Mouse (Mus musculus) brain, adult 2 months (tissue): Measurements from ENCODE around the gene Chrnb4.

Experiments used
- DNase-seq: peaks from one replicate; pipeline ENCODE4 v3.0.0; 2011; ENCODE audit warnings: low read depth, low spot score

Chrnb4 gene

DNA sequence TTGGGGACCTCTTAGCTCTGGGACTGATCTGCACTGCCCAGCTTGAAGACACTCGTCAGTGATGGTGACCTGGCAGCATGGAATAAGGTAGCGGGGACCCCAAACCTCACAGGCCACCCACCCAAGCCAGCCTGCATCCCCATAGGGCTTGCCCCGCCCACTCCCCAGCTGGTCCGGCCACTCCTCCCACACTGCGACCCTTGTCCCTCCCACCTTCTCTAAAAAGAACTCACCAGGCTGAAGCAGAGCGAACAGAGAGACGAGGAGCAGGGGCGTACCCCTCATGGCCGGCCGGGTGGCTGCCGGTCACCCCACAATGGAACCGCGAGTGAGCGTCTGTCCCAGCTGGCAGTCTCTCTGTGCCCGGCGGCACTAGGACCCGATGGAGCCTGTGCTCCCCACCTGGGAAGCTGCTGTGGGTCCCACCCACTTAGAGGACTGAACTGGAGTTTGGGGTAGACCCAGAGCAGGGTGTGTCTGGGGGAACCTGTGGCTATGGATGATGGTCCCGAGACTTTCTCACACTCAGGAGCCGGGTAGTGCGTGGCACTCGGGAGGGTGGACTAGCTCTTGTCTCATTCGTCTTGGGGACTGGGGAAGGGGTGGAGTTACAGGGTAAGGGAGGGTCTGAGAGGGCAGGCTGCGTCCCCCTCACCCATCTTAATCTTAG, at the start of gene Chrnb4:
TSS of gene Chrnb4 (minus strand) at position 569 of the 670 bp plus-strand sequence.
- DNase-seq: no peak

DNA sequence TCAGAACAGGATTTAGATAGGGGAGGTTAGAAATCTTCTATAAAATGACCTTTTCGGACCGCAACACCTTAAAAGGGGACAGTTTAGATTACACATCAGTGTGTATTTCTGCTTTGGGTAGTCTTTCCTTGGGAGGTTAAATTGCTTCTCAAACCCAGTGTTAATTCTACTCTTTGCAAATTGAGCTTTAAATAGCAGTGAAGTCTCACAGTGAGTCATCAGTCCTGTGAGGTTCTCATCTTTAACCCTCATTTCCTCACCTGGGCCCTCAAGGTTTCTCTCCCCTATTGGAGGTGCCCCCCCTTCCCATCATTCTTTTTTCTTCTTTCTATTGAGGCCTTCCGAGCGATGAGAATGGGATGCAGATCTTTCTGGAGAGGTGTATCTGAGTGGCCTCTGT, 48.3 kb upstream of the Chrnb4 start:
- no peak for DNase-seq

DNA sequence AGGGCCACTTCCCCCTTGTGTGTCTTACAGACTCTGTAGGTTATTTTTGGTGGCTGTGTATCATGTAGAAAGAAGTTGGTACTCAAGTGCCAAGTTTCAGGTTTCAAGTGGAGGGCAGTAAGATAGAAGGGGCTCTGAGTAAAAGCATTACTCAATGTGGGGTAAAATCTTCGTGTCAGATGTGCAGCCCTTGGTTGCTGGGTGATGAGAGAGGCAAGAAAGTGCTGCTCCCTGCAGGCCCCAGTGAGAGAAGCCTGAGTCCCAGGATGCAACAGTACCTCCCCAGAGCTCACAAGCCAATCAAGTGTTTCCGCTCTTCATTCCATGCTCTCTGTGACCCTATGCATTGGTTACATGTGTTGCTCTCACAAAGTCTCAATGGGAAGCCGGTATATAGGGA, 47.5 kb upstream of the Chrnb4 start:
- no peak for DNase-seq

DNA sequence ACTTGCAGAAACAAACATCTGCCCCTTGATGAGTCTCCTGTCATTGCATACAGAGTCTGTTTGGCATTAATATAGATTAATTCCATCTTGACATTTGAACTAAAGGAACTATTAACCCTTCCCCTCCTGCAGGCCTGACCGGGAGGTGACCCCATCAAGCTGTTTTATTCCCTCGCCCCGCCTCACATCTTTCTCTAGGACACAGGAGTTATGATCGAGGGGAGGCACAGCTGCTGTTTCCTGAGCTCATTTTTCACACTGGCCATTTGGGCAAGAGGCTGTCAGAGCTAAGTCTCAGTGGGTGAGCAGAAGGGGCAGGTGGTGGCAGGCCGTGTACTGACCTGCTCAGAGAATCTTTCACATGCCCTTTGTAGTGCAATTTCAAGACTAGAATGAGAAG, 41.6 kb upstream of the Chrnb4 start:
- DNase-seq: peak; percentile 77

DNA sequence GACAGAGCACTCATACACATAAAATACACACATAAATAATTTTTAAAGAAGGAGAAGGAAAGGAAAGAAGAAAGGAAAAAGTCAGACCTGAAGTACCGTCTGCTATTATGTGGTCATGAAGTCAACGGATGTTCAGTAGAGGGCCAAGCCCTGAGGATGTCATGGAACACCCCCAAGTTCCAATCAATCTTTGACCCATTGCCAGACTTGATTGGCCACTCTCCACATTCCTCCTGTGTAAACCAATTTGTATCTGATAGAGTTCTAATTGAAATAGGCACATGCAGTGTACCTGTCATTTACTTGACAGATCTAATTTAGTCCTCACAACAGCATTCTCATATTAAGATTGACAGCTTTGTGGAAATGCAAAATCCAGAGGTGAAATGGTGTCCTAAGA, 40.6 kb upstream of the Chrnb4 start:
- no peak for DNase-seq

DNA sequence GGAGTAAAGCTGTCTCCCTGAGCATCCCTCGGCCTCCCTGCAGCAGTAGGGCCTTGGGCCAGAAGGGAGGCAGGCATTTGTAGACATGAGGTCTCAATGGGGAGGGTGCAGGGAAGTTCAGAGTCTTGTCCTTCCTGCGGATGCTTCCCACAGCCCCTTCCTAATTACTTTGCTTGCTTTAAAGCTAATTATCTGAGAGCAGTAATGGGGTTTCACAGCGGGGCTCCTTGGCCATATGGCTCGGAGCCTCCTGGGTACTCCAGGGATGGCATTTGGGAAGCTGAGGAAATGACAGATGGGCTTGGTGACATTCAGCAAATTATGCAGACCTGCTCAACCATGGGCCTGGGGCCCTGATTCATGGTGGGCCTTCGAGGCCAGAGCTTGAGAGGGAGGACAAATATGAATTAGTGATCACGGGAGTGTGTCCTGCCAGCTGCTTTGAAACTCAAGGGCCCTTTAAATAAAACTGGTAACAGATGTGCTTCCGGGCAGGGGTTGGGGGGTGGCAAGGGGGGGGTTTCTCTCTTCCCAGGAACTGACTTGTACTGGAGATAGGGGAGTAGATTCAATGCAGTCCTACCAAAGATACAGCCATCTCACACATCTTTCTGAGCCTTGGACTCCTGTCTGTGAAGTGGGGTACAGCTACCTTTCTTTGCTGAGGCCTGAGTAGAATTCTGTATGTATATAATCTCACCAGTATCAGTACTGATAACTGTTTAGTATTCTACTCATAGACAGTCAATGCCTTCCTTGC, 34.8 kb upstream of the Chrnb4 start:
- DNase-seq: peak; percentile 93

DNA sequence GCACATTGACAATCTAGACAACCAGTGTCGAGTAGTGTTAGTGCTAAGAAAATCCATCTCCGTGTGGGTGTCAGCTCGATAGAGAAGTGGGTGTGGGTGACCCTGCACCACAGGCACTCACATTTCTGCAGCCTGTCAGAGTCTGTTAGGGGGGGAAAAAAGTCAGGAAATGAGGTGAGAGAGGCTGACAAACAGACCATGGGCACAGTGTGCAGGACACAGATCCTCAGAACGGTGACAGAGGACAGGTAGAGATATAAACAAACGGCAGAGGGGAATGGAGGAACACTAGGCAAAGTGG, 19.3 kb upstream of the Chrnb4 start:
- no peak for DNase-seq

DNA sequence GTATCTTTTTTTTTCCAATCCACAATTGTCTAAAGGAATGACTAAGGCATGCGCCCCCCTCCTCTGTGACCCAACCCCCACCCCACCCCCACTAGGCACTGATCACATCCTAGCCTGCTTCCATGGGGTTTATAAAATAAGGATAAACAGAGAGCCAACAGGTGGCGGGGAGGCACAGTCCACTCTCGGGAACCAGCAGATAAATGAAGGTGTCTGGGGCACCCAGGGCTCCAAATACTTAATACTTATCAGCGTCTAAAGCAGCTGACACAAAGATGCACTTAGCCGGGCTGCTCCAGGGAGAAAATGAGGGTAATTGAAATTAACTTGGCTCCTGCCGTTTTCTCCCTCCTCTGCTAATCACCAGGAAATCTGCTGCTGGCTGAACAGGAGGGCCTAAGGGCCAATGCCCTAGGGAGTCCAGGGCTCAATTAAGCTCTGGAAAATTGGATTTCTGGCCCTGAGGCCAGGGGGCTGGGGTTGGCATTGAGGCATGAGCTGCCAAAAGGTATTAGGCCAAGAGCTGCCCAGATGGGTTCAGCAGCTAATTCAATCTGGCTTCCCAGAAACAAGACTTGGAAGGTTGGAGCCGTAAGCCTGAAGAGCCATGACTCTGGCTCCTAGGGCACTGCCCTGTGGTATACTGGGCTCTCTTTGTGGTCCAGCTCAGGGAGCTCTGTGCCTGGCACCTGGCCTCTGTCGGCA, 18.8 kb upstream of the Chrnb4 start:
- peak; percentile 65 for DNase-seq

DNA sequence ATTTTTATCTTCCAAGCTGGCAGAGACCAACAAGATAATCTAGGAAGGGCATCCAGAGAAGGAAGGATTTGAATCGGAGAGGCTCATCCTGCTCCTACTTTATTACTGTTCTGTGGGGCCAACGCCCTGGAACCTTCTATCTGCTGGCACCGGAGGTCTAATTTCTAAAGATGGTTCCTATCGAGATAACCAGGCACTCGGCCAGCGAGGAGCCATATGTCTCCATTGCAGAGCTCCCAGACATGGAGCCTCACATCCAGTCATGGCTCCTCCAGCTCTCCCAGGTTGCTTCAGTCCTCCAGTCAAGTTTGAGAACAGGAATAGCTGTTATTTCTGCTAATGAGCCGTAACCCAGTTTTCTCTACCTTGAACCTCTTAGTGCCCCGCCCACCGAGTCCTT, 16.7 kb upstream of the Chrnb4 start:
- DNase-seq: peak; percentile 84

DNA sequence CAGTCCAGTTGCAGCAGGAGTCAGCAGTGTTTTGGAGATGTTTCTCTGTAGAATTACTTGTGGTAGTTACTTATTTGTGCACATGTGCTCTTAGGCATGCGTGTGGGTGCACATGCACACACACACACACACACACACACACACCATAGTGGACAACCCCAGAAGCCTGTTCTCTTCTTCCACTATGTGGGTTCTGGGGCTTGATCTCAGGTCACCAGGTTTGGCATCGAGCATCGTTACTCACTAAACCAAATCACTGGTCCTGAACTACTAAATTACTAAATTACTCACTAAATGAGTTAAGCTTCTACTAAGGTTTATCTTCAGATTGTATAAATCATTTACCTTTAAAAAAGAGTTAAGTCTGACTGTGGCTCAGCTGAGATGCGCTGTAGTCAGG, 9.5 kb upstream of the Chrnb4 start:
- no peak for DNase-seq

DNA sequence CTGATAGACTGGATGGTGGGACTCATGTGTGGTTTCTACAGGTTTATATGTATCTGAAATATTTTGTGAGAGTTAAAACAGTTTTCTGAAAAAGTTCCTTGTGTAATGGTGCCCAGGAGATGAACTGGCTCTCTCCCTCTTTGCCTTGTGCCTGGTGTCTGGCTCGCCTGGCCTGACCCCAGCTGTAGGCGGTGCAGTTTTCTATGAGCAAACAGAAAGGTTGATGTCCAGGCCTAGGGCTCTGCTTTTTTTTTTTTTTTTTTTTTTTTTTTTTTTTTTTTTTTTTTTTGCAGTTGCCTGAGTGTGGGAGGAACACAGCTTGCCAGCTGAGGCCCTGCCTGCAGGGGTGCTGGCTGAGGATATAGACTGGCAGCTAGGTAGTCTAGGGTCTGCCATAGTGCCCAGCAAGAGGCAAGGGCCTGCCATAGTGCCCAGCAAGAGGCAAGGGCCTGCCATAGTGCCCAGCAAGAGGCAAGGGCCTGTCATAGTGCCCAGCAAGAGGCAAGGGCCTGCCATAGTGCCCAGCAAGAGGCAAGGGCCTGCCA, 6.9 kb upstream of the Chrnb4 start:
- DNase-seq: no peak

DNA sequence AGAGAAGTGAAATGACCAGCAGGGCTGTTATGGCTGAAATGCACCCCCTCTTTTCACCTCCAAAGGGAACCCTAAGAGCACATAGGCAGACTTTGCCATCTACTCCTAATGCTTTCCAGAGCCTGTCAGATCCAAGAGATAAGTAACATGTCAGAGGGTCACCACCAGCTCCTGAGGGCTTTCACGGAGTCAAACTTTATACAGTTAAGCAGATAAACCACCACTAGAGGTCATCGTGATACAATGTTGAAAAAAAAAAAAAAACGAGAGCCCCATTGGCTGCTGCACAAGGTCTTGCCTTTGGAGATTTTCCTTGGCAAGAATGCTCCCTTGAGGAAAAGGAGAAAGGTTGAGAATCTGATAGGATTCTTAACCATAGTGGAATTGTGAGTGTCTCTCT, 1.8 kb downstream of the Chrnb4 start:
- DNase-seq: peak; percentile 40

DNA sequence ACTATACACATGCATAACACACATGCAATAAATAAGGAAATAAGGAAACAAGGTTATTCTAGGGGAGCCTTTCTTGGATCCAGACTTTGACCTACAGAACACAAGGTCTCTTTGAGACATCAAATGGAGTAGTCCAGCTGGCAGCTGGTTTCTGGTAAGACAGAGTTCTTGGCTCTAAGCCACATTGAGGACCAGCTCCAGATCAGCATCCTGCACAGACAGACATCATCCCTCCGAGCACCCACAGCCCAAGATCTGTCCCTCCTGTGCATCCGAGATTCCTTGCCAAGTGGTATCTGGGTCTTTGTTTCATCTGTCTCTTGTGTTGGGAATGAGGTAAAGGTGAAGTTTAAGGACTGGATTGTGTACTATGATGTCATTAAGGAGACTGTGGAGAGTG, 3.6 kb downstream of the Chrnb4 start:
- no peak for DNase-seq

DNA sequence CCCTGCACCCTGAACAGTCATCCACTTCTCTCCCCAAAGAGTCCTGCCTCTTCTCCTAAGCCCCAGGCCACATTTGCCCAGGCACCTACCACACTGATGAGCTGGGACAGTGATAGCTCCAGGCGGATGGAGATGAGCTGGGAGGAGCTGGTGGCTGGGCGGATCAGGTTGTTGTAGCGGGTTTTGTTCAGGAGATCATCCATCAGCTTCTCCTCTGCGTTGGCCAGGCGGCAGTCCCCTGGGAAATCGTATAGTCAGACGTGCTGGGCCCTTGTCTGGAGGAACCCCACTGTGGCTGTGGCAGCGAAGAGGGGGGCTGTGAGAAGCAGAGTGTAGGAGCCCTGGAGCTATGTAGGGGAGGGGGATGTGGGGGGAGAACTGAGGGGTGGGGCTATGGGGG, 4.9 kb downstream of the Chrnb4 start:
- no peak for DNase-seq

DNA sequence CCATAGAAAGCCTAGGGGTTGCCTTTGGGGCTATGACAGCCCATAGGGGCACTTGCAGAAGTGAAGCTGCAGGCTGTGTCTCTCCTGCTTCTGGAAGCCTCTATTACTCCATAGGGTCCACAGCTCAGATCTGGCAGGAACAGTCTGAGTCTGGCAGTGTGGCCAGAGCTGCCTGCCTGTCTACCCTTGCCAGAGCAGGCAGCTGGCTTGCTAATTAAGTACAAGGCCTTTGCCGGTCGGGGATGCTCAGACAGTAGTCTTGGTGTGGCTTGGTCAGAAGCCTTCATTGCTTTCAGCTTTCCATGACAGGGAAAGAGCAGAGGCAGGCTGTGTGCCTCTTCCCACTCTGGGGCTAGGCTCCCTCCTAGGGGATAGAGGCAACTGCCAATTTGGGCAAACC, 7.2 kb downstream of the Chrnb4 start:
- peak; percentile 16 for DNase-seq

DNA sequence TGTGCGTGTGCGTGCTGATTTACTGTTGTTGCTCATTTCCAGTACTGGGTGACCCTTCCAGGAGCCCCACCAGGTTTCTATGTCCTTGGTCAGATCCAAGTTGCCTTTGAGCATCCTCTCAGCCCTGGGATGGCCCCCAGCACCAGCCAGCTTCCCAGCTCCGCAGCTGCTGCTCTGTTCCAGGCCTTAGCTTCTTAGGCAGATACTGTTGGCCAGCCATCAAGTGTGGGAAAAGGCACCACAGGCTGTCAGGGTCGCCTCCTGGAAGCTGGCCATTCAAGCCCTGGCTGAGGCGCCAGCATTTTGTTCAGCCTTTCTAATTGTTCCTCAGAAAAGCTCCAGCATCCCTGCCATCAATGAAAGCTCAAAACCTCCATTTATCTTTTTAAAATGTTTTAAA, 8.6 kb downstream of the Chrnb4 start:
- peak; percentile 21 for DNase-seq

DNA sequence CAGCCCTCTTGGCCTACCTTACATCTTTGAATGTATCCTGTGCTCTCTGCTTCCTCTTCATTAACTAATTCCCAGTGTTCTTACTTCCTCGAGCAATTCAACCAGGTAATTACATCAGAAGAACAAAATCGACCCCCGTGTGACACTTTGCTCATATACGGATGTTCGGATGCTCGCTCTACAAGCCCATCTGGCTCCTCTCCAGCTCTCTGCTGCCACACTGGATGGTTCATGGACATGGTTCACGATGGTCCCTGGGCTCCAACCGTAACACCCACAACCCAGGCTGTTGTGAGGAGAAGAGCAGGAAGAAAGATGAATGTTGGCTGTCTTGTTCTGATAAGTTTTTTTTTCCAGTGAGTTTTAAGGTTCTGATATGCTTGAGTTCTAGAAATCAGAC, 9.6 kb downstream of the Chrnb4 start:
- no peak for DNase-seq

DNA sequence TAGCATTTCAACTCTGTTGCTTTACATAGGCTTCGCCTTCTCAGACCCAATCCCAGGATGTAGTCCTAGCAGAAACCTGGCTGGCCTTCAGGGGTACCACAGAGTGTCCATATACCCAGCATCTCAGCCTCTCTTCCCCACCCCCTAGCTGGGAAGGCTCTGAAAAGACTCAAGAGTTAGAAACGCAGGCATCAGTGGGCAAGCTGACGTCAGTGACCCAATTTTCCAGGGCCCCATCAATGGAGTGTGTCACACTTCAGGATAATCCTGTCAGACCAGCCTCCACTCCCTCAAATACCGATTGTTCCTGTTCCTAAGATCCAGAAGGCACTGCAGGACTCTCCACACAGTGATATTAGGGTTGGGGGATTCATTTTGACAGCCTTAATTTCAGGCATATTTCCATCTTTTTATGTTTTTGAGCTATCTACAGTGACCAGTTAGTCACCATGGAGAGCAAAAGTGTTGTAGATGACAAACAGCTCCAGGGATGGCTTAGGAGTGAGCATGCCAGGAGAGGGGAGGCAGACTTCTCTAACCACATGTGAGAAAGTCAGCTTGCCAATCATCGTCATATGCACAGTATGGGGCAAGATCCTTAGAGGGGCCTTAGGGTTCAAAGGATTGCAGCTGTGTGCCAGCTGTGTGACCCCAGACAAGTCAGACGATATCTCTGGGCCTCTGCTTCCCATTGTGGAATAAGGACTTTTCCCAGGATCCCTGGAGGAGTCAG, 17.0 kb downstream of the Chrnb4 start:
- DNase-seq: peak; percentile 26

DNA sequence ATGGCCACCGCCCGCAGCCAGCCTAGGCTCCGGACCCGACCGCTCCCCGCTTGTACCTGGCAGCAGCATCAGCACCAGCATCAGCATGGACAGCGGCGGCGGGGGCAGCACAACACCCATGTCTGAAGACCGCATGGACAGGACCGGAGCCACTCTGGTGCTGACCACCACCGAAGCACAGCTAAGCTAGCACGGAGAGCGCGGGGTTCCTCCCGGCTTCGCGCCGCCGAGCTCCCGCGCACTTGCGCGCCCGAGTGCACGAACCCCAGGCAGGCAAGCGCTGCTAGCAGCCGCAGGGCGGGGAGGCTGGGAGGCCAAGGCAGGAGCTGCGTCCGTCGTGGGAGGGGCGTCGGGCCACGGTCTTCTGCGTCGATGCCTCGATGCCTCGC, 22.3 kb downstream of the Chrnb4 start, which contains the start of gene Chrna3:
TSS of gene Chrna3 (minus strand) at position 288 of the 389 bp plus-strand sequence.
- DNase-seq: peak; percentile 16

DNA sequence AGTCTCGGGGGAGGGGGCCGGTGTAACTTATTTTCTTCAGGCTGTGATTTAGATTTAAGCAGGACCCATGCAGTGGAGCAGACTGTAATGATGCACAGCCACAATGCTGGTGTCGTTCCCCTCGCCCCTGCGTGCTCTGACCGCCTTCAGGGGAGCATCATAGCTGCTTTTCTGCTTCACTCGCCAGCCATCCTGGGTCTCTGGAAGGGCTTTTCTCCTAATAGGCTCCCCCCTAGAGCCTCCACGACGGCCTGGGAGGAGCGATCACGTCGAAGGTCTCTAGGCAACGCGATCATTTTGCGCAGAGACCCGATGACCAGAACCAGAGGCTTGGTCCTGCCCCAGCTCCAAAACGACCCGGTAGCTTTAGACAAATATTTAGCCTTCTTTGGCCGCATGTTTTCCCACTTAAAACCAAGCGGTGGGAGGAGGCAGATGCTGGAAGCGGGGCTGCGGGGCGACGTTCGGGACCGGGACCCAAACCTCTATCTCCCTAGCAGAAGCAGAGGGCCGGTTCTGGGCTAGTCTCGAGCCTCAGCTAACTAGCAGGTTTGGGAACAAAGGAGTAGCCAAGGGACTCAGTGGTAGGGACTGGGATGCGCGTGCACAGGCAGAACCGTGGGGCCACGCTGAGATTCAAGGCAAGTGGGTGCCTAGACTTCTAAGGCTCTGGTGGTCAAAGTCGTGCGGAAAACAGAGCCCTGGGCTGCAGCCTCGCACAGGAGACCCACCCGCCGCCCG, 22.9 kb downstream of the Chrnb4 start:
- DNase-seq: no peak

DNA sequence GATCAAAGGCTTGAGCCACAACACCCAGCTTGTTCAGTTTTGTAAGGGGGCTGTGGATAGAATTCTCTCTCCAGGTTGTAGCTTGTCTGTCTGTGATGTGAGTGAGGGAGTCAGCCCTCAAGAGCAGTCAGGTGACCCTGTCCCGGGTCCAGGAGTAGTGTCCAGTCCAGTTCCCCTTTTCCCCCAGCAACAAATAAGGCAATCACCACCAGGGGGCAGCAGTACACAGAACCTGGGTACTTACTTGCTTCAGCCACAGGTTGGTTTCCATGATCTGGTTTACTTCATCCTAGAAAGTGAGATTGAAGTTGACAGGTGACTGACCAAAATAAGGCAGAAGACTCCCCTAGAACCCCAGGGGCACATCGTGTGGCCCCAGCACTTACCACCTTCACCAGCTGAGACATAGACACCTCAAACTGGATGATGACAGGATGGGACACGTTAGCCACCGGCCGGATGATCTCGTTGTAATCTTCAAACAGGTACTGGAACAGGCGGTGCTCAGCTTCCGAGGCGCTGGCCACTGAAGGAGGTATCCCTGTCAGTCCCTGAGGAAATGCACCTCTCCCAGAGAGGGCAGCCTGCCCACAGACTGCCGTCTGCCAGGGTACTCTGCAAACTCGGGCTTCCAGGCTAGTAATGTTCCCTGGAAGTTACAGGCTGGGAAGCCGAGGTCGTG, 24.5 kb downstream of the Chrnb4 start:
- peak; percentile 84 for DNase-seq
